Mouse (Mus musculus): ENCODE measurements around the gene Msln.
"Not testable (repeated sequence)": the region's sequence is repeated elsewhere in the genome, so short reads cannot be mapped to it uniquely, and the experiment has no call there.

Msln gene

GRCm38 (mm10) chr17:25769331-25769730 lies 15.2 kb upstream of the Msln start:
- DNase-seq, result no peak

GRCm38 (mm10) chr17:25765886-25766285 lies 11.7 kb upstream of the Msln start:
- DNase-seq, result no peak

DNA sequence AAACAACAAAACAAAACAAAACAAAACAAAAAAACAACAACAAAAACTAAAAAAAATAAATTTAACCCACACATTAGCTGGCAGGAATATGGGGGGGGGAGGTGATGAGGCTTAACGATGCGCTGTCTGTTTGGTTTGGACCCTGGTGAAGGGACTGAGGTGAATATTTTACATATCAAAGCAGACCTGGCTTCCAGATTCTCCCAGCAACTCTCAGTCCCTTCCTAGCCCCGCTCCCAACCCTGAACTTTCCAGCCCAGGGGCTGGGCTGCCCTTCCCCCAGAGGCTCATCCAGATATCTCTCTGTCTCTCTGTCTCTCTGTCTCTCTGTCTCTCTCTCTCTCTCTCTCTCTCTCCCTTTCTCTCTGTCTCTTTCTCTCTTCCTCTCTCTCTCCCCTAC lies 8.4 kb upstream of the Msln start:
- DNase-seq, result no peak

- DNase-seq, result no peak
Observed at GRCm38 (mm10) chr17:25761561-25761970, 7.4 kb upstream of the Msln start.

- no peak for DNase-seq
Observed at GRCm38 (mm10) chr17:25760148-25760547, 6.0 kb upstream of the Msln start.

DNA sequence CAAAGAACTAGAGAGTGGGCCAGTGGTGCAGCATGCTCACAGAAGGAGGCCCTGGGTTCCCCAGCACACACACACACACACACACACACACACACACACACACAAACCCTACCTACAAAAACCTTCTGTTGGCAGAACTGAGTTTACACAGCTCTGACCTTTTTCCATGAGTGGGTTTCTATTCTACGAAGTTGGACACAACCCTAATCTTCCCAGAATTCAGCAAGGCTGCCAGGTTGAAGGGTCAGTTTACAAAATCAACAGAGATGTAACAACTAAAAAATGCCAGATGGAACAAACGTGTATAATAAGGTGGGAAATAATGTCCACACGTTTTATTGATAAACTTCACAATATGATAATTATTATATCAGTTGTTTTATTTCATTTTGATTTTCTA lies 3.5 kb upstream of the Msln start:
- no peak for DNase-seq

- no peak for DNase-seq
Observed at GRCm38 (mm10) chr17:25756378-25757242, 2.4 kb upstream of the Msln start.

DNA sequence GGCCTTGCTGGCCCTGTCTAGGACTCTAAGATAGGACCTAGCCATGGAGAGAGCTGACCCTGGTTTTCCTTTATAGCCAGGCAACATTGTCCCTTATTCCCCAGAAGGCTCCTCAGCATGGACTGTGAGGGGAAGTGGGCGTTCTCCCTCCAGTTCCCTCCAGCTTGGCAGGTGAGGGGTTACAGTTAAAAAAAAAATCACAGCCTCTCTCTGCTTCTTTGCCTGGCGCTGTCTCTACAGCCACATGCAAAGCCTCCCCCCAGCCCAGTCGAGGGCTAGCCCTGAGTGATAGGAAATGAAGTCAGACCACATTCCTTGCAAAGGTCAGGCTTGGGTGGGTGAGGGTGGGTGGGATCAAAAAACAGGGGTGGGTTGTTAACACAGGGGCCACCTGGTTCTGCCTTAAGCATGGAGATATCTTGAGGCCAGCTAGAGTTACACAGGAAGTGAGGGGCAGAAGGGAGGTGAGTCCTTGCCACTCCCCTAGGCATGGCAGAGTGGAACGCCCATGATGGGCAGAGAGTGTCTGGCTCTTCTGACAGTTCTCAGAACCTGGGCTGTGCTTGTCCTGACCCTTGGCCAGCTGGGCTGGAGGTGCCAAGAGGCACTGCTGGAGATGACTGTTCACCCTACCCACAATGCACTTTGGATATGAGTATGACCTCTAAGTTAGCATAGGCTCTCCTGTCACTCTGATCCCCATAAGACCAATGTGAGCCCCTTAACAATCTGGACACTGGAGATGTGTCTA lies 1.6 kb upstream of the Msln start:
- no peak for DNase-seq

- DNase-seq, result no peak
Observed at GRCm38 (mm10) chr17:25755086-25755485, 908 bp upstream of the Msln start.

DNA sequence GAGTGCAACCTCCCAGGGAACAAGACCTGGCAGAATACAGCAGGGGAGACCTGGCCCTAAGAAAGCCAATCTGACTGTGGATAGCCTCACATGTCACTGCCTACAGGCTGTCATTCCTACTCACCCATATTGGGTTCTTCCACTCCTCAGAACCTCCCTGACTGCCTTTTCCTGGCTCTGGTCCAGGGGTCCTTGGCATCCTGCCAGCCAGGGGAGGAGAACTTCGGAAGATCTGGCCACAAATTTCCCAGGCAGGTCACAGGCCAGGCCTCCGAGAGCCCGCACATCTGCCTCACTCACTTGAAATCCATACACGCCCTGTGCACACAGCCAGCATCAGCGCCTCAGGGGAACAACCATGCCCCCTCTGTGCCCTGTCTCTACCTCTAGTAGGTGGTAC lies 2.7 kb downstream of the Msln start:
- no peak for DNase-seq

GRCm38 (mm10) chr17:25749314-25749713 lies 4.9 kb downstream of the Msln start:
- no peak for DNase-seq

DNA sequence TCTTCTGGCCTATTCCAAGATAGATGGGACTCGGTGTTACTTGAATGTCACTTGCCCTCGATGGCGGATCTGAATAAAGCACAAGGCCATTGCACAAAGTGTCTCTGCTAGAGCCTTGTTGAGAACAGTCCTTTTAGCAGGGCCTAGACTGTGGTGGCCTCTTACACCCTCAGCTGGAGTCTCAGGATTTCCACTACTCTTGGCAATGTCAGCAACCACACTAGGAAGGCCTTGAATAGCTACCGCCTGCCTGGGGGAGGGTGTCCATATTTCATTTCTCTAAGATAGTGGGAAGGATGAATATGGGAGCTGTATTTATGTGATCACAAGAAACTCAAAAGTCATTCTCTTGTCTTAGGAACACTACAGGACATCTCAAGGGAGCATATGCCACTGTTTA lies 5.9 kb downstream of the Msln start:
- DNase-seq, result no peak

DNA sequence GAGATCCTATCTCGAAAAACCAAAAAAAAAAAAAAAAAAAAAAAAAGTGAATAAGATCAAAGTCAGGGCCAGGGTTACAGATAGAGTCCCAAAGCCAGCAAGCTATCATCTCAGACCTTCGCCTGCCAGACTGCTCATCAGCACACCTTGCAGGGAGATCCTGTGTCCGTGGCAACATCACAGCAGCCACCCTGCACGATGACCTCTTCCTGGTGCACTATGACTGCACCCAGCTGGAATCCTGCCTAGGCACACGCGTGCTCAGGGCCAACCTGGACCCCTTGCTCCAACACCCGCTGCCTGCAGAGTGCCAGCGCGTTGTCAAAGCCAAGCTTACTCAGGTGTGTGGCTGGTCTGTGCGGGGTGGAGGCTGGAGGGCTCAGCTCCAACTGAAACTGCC lies 9.9 kb downstream of the Msln start:
- no peak for DNase-seq

DNA sequence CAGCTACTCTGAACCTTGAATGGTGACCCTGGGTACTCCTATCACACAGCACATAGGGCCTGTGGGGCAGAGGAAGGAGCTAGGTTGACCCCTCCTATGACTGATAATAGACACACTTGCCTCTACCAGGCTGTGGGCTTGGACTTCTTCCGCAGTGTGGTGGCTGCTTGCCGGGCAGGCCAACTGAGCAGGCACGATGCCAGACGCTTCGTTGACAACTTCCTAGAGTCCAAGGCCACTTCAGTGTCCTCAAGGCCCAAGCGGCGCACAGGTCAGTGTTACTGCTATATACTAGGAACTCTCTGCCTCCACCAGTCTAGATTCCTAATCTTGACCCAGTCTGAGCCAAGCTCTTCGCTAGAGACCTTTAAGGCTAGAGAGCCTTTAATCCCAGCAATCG lies 10.3 kb downstream of the Msln start:
- no peak for DNase-seq

DNA sequence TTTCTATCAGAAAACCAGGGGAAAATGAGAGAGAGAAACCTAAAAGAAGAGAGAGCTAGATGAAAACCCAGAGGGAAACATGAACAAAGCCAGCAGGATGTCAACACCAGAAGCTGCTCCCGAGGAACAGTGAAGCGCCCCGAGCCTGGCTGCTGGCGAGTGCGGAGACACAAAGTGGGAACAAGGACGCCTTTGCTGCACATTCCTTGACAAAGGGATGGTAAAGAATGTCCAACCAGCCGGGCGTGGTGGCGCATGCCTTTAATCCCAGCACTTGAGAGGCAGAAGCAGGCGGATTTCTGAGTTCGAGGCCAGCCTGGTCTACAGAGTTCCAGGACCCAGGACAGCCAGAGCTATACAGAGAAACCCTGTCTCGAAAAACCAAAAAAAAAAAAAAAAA lies 12.7 kb downstream of the Msln start:
- DNase-seq, result not testable (repeated sequence)

GRCm38 (mm10) chr17:25738861-25739260 lies 15.3 kb downstream of the Msln start:
- no peak for DNase-seq

GRCm38 (mm10) chr17:25735745-25736144 lies 18.4 kb downstream of the Msln start, which contains the start of gene Mslnl:
Mslnl (plus strand) TSS chr17:25736042.
- no peak for DNase-seq

GRCm38 (mm10) chr17:25735246-25735645 lies 18.9 kb downstream of the Msln start:
- no peak for DNase-seq

DNA sequence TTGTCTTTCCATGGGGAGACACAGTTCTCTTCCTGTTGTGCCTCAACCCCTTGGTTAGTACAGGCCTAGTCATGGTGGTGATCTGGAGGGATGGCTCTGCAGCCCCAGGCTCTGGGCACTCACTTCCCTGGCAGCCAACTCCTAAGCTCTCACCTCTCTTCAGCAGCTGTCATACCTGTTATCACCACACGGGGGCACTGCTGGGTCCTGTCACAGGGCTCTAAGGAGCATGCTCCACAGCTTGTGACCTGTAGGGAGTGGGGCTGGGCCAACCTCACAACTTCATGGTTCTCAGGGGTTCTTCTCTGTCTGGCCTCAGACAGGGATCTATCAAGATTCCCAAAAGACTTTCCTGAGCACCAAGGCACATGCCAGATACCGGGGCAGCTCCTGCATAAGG lies 22.1 kb downstream of the Msln start:
- peak; percentile 88 to 90 for DNase-seq

- DNase-seq, result no peak
Observed at GRCm38 (mm10) chr17:25728009-25728270, 26.2 kb downstream of the Msln start.

DNA sequence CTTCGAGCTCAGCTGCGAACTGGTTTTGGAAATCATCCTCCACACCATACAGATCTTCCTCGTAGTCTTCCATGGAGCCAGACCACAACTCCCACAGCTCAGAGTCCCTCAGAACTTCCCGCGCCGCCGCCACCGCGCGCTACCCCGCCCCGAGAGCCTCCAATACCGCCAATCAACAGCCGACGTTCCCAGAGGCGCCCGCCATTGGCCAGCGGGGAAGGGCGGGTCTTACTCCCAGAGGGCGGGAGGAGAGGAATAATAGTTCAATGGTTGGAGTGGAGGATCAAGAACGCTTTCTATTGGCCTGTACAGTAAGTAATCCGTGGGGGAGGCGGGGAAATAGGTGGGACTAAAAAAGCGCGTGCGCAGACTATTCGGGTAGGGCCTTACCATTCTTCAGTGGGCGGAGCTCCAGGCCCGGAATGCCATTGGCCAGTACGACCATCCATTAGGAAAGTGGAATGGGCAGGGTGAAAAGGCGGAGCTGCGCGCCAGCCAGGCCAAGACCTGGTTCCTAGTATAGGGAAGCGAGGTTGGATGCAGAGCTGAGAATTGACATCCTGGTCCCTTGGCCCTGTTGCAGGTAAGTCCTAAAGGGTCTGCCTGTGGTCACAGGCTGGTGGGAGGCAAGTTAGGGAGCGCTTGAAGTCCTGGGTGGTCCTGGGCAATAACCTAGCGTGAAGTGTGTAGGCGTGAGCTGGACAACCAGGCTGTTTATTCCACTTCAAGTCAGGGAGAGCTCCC lies 26.7 kb downstream of the Msln start, which contains the start of the genes Chtf18 and Rpusd1:
TSS of gene Chtf18 (minus strand) at position 155 of the 744 bp plus-strand sequence.
TSS of gene Rpusd1 (plus strand) at position 406 of the 744 bp plus-strand sequence.
- peak; percentile 97 to 99 for DNase-seq

DNA sequence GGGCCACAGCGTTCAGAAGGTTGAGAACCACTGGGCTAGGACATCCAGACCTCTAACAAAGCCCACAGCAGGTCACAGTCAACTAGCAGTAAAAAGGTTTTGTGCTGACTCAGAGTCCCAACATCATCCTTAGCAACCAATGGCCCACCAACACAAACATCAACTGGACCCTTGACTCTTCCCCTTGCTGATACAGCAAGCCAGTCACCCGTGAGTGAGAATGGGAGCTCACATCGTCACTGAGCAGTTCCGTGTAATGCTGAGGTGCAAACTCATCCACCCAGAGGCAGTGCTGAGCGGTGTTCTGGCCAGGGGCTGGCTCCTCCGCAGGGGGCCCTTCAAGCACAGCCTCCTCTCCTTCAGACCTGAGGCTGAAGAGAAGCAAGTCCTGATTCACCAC lies 28.9 kb downstream of the Msln start:
- DNase-seq, result no peak

- no peak for DNase-seq
Observed at GRCm38 (mm10) chr17:25723919-25724318, 30.3 kb downstream of the Msln start.

GRCm38 (mm10) chr17:25723470-25723869 lies 30.7 kb downstream of the Msln start:
- DNase-seq, result no peak

Data from B cell, adult 2 months (primary cell).